Mouse (Mus musculus) forebrain, embryonic 15.5 days (tissue): Measurements from ENCODE around the gene Ubox5. TPM values are rescaled to one million over a fixed set of nuclear protein-coding genes. Genes with fewer than 3 reads are reported as not detected.
"Not testable (repeated sequence)": the region's sequence is repeated elsewhere in the genome, so short reads cannot be mapped to it uniquely, and the experiment has no call there.

Source experiments
- ATAC-seq: fragments of 200-750 bp; cut with Nextera tagmentation; replicated peaks from 2 replicates; pipeline ENCODE4 v1.8.0; 2017; ENCODE audit warnings: mild to moderate bottlenecking, moderate TSS enrichment, moderate library complexity
- H3K27ac ChIP-seq: fragments of 300-500 bp; sonication (generic); replicated peaks from 2 replicates; pipeline ENCODE4 v1.5.1; 2015; ENCODE audit warnings: mild to moderate bottlenecking, inconsistent platforms
- H3K27me3 ChIP-seq: fragments of 300-500 bp; sonication (generic); 2 replicates; pipeline ENCODE4 v1.6.1; 2015; ENCODE audit warnings: inconsistent platforms
- H3K36me3 ChIP-seq: fragments of 300-500 bp; sonication (generic); 2 replicates; pipeline ENCODE4 v1.6.1; 2015; ENCODE audit warnings: mild to moderate bottlenecking, inconsistent platforms
- H3K4me1 ChIP-seq: fragments of 300-500 bp; sonication (generic); 2 replicates; pipeline ENCODE4 v1.6.1; 2015; ENCODE audit warnings: inconsistent platforms
- H3K4me2 ChIP-seq: fragments of 300-500 bp; sonication (generic); replicated peaks from 2 replicates; pipeline ENCODE4 v1.6.1; 2015; ENCODE audit warnings: mild to moderate bottlenecking, inconsistent platforms
- H3K4me3 ChIP-seq: fragments of 300-500 bp; sonication (generic); 2 replicates; pipeline ENCODE4 v1.5.1; 2015; ENCODE audit warnings: mild to moderate bottlenecking, inconsistent platforms
- H3K9ac ChIP-seq: fragments of 300-500 bp; sonication (generic); replicated peaks from 2 replicates; pipeline ENCODE4 v1.6.1; 2015; ENCODE audit warnings: mild to moderate bottlenecking, inconsistent platforms
- H3K9me3 ChIP-seq: fragments of 300-500 bp; sonication (generic); 2 replicates; pipeline ENCODE4 v1.6.1; 2016; ENCODE audit warnings: inconsistent platforms
- WGBS: fragments of 180-500 bp; shearing (Covaris S2); methylation state at CpG from one replicate; pipeline ENCODE4 v1.1.7; 2015; ENCODE audit warnings: mixed read lengths; 5-methylcytosine and 5-hydroxymethylcytosine counted together
- polyA plus RNA-seq: library from polyadenylated mRNA; unstranded; fragments of >200 nt; fragmentation: Nextera tagmentation; extraction: Ambion mirVana; gene quantifications from 2 replicates; pipeline ENCODE4 v1.2.1, GENCODE M21; 2015

Ubox5 gene
- polyA plus RNA-seq, 1 experiment from 2014 or later, result 12.7 TPM

DNA sequence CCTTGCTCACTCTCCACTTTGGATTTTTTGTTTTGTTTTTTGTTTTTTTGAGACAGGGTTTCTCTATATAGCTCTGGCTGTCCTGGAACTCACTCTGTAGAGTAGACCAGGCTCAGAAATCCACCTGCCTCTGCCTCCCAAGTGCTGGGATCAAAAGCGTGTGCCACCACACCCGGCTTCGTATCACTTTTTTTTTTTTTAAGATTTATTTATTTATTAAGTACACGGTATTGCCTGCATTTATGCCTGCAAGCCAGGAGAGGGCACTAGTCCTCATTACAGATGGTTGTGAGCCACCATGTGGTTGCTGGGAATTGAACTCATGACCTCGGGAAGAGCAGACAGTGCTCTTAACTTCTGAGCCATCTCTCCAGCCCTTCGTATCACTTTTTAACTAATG lies 19.2 kb upstream of the Ubox5 start:
- H3K9ac ChIP-seq, H3K4me2 ChIP-seq, H3K9me3 ChIP-seq, ATAC-seq, H3K27me3 ChIP-seq, H3K4me3 ChIP-seq, H3K4me1 ChIP-seq, H3K27ac ChIP-seq: not testable (repeated sequence)
- 80% methylated on average over 6 of the region's 6 CpGs for WGBS
- peaks cover 19% of the 10 kb centered on the region for H3K36me3 ChIP-seq

- ATAC-seq, result no peak
- Histone ChIP-seq H3K27me3 (no peaks in the 10 kb centered on the region), H3K27ac (no peak overlapping the region), H3K4me3 (no peak overlapping the region), H3K9ac (no peak overlapping the region), H3K4me2 (no peak overlapping the region), H3K4me1 (peaks cover 14% of the 10 kb centered on the region), H3K9me3 (no peaks in the 10 kb centered on the region), H3K36me3 (peaks cover 5% of the 10 kb centered on the region; the same call in 1 of the 2 replicates)
- WGBS, result 85% methylated on average over 4 of the region's 4 CpGs
Observed at GRCm38 (mm10) chr2:130645198-130645597, 15.4 kb upstream of the Ubox5 start.

GRCm38 (mm10) chr2:130642684-130643369 lies 13.0 kb upstream of the Ubox5 start, which contains the start of gene Lzts3:
Gene Lzts3 (minus strand): TSS chr2:130642803.
- Histone ChIP-seq H3K4me2 (peak within 1 kb of the TSS; percentile 85), H3K9ac (peak within 1 kb of the TSS; percentile 65), H3K27me3 (no peaks in the 10 kb centered on the region), H3K4me1 (peaks cover 14% of the 10 kb centered on the region), H3K4me3 (peak within 1 kb of the TSS; percentile 61), H3K27ac (peak within 1 kb of the TSS; percentile 50; the same call in 1 of the 2 replicates), H3K36me3 (no peaks in the 10 kb centered on the region), H3K9me3 (no peaks in the 10 kb centered on the region)
- peak; percentile 93 for ATAC-seq
- 3% methylated on average over 39 of the region's 40 CpGs for WGBS

GRCm38 (mm10) chr2:130642197-130642660 lies 12.4 kb upstream of the Ubox5 start:
- peak overlapping the region; percentile 65 for H3K9ac ChIP-seq
- H3K4me3 ChIP-seq, result peak overlapping the region; percentile 61
- peak overlapping the region; percentile 50; the same call in 1 of the 2 replicates for H3K27ac ChIP-seq
- 0% methylated on average over 21 of the region's 27 CpGs for WGBS
- no peaks in the 10 kb centered on the region for H3K36me3 ChIP-seq
- peak overlapping the region; percentile 85 for H3K4me2 ChIP-seq
- H3K4me1 ChIP-seq, result peaks cover 14% of the 10 kb centered on the region
- H3K9me3 ChIP-seq, result no peaks in the 10 kb centered on the region
- peak; percentile 81 for ATAC-seq
- 0 out of 2 replicates have a peak, but pooled peaks cover under 1% of the 10 kb centered on the region for H3K27me3 ChIP-seq

DNA sequence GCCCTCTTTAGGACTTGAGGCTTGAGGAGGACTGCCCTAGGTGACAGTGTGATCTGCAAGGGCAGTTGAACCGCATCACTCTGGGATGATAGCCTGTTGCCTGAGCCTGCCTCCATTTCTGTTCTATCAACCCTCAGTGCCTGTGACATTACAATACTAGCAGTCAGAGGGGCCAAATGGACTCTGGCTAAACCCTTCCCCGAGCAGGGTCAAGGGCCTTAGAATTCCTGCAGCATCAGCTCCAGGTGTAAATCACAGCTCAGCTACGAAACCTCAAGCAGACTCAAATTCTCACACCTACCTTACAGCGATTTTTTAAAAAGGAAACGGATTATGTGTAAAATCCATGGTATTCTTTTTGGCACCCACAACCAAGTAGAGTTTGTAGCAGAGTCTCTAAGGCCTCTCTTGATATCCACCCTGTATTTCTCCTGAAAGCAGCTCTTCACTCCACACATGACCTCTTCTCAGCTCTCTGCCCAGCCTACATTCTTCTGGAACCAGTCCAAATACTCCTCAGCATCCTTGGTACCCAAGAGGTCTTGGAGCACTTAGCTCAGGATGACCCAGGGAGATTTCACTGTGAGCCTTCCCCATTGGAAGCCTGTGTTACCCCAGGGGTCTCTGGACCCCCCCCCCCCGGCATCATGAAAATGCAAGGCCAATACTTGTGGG lies 11.7 kb upstream of the Ubox5 start:
- H3K9ac ChIP-seq, result peak overlapping the region; percentile 65; the same call in 1 of the 2 replicates
- 73% methylated on average over 6 of the region's 6 CpGs for WGBS
- peaks cover 8% of the 10 kb centered on the region for H3K27me3 ChIP-seq
- H3K4me1 ChIP-seq, result peaks cover 14% of the 10 kb centered on the region
- no peak for ATAC-seq
- peak overlapping the region; percentile 85 for H3K4me2 ChIP-seq
- no peaks in the 10 kb centered on the region for H3K36me3 ChIP-seq
- no peaks in the 10 kb centered on the region for H3K9me3 ChIP-seq
- H3K27ac ChIP-seq, result peak overlapping the region; percentile 11; the same call in 1 of the 2 replicates
- H3K4me3 ChIP-seq, result peak overlapping the region; percentile 61

GRCm38 (mm10) chr2:130639276-130639675 lies 9.4 kb upstream of the Ubox5 start:
- Histone ChIP-seq H3K4me3 (no peak overlapping the region), H3K27me3 (peaks cover 30% of the 10 kb centered on the region), H3K4me2 (no peak overlapping the region), H3K9ac (no peak overlapping the region), H3K4me1 (peaks cover 29% of the 10 kb centered on the region), H3K27ac (no peak overlapping the region), H3K9me3 (no peaks in the 10 kb centered on the region), H3K36me3 (no peaks in the 10 kb centered on the region)
- no peak for ATAC-seq
- WGBS, result 83% methylated on average over 6 of the region's 6 CpGs

GRCm38 (mm10) chr2:130638101-130638611 lies 8.3 kb upstream of the Ubox5 start:
- 35% methylated on average over 16 of the region's 16 CpGs for WGBS
- Histone ChIP-seq H3K27me3 (peaks cover 36% of the 10 kb centered on the region), H3K9ac (no peak overlapping the region), H3K27ac (no peak overlapping the region), H3K36me3 (no peaks in the 10 kb centered on the region), H3K4me3 (no peak overlapping the region), H3K4me1 (peaks cover 32% of the 10 kb centered on the region), H3K4me2 (no peak overlapping the region), H3K9me3 (no peaks in the 10 kb centered on the region)
- ATAC-seq, result no peak

- no peak overlapping the region for H3K4me2 ChIP-seq
- no peaks in the 10 kb centered on the region for H3K36me3 ChIP-seq
- 23% methylated on average over 21 of the region's 21 CpGs for WGBS
- H3K9me3 ChIP-seq, result no peaks in the 10 kb centered on the region
- H3K27me3 ChIP-seq, result peaks cover 36% of the 10 kb centered on the region
- ATAC-seq, result no peak
- no peak overlapping the region for H3K9ac ChIP-seq
- H3K27ac ChIP-seq, result no peak overlapping the region
- no peak overlapping the region for H3K4me3 ChIP-seq
- H3K4me1 ChIP-seq, result peaks cover 19% of the 10 kb centered on the region
Observed at GRCm38 (mm10) chr2:130635847-130636246, 6.0 kb upstream of the Ubox5 start.

- Histone ChIP-seq H3K9me3 (no peaks in the 10 kb centered on the region), H3K9ac (peak overlapping the region; percentile 20; the same call in 1 of the 2 replicates), H3K27ac (no peak overlapping the region), H3K4me1 (peaks cover 19% of the 10 kb centered on the region), H3K4me2 (peak overlapping the region; percentile 42), H3K36me3 (no peaks in the 10 kb centered on the region), H3K27me3 (peaks cover 36% of the 10 kb centered on the region), H3K4me3 (peak overlapping the region; percentile 23)
- 6% methylated on average over 37 of the region's 38 CpGs for WGBS
- peak; percentile 20; the same call in 1 of the 2 replicates for ATAC-seq
Observed at GRCm38 (mm10) chr2:130634739-130635411, 5.0 kb upstream of the Ubox5 start.

DNA sequence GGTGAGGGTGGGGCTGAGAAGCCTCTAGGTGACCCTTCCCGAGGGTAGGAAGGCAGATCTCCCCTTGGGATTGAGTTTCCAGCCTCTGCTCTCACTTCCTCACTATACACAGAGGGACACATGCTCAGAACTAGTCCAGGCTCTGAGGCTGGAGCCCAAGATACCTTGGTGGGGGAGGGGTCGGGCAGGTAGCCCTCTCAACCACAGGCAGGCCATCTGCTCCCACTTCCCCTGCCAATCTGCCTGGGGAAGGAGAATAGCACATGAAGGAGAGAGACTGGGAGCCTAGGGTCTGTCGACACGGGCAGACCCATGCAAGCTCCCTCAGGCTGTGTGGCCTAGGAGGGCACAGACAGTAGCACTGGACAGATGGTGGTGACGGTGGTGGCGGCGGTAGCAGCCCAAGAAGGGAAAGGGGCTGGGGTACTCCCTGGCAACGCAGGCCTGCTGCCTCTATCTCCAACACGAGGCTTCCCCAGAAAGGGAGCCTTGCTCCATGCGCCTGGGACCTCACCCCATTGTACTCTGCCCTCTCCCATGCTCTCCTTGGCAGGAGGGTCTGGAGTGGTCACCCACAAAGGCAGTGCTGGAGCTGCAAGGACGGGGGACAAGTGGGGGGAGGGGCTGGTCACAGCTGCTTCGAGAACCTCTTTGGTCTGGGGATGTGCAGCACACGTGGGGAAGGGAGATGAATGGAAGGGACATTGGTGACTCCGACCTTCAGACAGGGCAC lies 4.3 kb upstream of the Ubox5 start:
- Histone ChIP-seq H3K9me3 (no peaks in the 10 kb centered on the region), H3K27me3 (peaks cover 36% of the 10 kb centered on the region), H3K9ac (no peak overlapping the region), H3K36me3 (no peaks in the 10 kb centered on the region), H3K4me3 (peak overlapping the region; percentile 23; the same call in 1 of the 2 replicates), H3K27ac (no peak overlapping the region), H3K4me1 (peaks cover 20% of the 10 kb centered on the region), H3K4me2 (peak overlapping the region; percentile 42)
- peak; percentile 13; the same call in 1 of the 2 replicates for ATAC-seq
- 14% methylated on average over 12 of the region's 14 CpGs for WGBS
